Mouse (Mus musculus): ENCODE data around the gene Aldh8a1.

- TF ChIP-seq POLR2AphosphoS2 (IDR thresholded peaks at IDR 0.05; ENCODE audit: insufficient read length, low read depth) (no peak), POLR2A (IDR thresholded peaks at IDR 0.05; ENCODE audit: insufficient read length, low read depth) (no peak)
These were observed 22.9 kb downstream of the Aldh8a1 start for GRCm38 (mm10) chr10:21400031-21400430.

All from myocyte (in vitro differentiated cells).